Mouse (Mus musculus): ENCODE data around the gene Uvrag. TPM values are rescaled to one million over a fixed set of nuclear protein-coding genes. Genes with fewer than 3 reads are reported as not detected.

Gene Uvrag
- total RNA-seq, 2 experiments from 2014 or later = 42.4 to 43.1 TPM

DNA sequence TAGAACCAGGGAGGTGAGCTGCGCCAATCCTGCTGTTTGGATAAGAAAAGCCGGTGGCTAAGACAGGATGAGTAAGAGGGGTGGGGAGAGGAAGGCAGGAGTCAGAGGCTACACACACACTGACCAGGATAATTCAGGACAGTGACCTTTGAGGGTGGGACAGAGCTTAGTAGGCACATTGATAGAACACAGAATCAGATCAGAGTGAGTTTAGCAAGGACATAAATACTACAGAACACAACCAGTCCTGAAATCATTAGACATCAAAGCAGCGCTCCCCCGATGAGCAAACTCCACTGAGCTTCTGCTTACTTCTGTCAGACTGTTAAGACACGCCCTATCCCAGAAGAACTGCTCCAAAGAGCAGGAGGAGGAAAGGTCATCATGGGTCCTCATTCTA lies 237.1 kb downstream of the Uvrag start:
- no peak for ATAC-seq (ENCODE audit: poor library complexity, severe bottlenecking)

DNA sequence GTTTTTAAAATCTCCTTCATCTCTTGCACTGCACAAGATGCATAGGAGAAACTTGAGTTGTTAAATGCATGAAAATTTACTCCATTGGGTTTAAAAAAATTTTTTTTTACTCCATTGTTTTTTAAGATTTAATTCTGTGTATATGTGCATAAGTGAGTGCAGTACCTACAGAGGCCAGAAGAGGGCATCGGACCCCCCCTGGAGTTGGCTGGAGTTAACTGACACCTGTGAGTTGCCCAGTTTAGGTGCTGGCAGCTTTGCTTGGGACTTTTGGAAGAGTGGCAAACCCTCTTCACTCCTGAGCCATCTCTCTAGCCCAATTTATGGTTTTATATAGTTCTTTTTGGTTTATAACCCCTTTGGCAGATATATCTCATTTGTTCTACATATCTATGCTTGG lies 239.8 kb downstream of the Uvrag start:
- ATAC-seq (ENCODE audit: poor library complexity, severe bottlenecking) = no peak

DNA sequence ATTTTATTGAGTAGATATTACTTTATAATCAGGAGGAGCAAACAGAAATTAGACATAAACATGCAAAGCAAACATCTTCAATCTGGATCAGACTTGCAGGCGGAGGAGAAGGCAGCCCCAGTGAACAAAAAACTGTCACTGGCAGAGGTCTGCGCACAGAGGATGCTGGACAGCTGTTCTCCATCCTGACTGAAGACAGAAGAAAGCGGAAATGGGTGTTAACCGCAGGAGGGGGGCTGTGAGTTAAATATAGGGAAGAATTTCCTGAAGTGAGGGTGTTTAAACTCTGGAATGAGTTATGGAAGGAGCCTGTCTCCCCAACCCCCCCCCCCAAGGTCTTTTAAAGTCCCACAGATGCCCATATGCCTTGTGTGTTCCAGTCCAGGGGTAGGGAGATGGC lies 241.1 kb downstream of the Uvrag start:
- ATAC-seq (ENCODE audit: poor library complexity, severe bottlenecking) = no peak

DNA sequence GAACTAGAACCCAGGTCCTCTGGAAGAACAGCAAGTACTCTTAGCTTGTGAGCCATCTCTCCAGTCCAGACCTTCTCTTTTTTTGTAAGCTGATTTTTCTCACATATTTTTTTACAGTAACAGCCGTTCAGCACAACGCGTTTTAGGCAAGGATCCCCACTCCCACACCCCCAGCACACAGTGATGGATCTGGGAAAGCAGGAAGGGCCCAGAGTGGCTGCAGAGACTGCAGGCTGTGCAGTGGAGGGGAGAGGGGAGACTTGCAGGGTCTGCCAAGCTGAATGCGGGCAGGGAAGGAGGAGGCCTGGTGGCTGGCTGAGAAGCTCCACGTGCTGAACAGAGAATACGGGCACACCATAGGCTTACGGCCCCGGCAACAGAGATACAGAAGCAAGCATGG lies 243.6 kb downstream of the Uvrag start:
- no peak for ATAC-seq (ENCODE audit: poor library complexity, severe bottlenecking)

DNA sequence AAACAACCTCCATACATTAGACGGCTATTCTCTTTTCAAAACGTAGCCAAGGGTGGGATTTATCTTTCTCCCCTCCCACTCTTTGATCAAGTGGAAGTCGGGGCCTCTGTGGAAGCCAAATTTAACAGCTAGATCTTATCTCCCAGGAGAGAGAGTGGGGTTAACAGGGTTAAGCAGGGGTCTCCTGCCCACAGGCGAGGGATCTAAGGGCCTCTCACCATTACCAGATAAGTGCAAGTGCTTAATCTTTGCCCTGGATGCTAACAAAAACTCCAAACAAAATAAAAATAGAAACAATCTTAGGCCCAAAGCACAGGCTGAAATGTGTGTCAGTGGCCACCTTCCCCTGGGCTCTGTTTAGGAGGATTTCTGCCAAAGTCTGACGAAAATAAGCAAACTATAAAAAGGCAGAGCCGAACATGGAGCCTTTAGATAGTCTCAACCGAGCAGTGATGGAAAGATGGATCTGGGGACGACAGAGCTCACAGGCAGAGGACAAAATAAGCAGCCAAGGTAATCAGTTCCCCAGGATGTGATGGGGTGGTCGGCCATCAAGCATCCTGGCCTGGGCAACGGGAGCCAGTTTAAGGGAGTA lies 245.3 kb downstream of the Uvrag start:
- no peak for ATAC-seq (ENCODE audit: poor library complexity, severe bottlenecking)

DNA sequence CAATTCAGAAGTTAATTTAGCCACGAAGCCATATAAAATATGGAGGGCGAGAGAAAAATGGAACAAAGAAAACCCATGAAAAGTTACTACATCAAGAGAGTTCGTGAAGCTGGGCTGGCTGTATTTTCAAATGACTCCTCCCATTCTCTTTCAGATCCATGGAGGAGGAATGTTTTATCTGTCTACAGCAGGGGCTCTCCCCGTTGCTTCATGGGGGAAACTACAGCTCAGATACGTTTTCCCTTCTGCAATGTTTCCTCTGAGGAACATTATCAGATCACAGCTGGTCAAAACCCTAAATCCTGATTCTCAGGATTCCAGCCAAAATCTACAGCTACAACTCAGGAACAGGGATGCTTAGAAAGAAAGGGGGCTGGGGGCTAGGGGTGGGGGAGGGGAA lies 246.2 kb downstream of the Uvrag start:
- ATAC-seq (ENCODE audit: poor library complexity, severe bottlenecking) = no peak

DNA sequence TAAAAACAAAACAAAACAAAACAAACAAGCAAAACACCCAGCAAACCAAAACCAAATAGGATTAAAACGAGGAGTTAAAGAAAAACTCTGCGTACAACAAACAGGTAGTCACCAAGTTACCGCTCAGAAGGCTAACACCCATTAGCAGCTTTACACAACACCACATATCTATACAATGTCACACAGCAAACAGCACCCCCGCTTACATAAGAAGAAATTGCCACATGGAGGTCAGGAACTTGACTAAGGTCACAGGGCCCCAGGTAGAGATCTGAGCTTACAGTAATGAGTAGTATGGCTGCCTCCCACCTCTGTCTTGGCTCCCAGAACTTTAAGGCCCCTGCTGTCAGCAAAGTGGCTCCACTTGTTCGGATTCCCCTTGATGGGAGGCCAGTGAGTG lies 246.6 kb downstream of the Uvrag start:
- peak; percentile 44; the same call in 1 of the 2 replicates for ATAC-seq (ENCODE audit: poor library complexity, severe bottlenecking)

DNA sequence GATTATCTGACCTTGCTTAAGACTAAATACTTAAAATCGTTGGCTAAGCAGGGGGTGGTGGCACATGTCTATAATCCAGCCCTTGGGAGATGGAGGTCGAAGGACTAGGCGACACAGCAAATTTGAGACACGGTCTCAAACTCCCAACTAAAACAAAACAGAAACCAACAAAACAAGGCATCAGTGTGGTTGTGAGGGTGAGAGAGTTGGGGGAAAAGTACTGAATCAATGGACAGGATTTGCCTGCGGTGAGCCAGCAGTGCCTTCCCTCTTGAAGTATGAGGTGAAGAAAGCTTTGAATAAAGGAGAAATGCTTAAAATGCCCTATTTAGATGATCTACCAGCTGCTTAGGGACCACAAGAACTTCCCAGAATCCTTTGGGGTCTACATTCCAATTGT lies 247.8 kb downstream of the Uvrag start:
- no peak for ATAC-seq (ENCODE audit: poor library complexity, severe bottlenecking)

DNA sequence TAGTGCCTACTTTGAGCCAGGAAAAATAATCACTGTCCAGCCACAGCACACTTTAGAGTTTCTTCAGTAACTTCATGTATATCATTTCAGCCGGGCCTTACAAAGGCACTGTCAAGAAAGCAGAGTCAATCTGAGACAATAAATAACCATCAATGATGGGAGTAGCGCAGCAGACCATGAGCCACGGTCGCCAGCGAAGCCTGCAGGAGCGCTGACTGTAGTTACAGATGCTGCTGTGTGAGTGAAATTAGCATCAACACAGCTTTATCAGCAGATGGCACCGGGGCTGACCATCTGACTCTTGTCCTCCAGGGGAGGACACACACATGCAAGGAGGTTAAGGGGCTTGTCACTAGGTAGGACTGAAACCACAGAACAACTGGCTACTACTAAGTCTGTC lies 251.7 kb downstream of the Uvrag start:
- ATAC-seq (ENCODE audit: poor library complexity, severe bottlenecking) = no peak

DNA sequence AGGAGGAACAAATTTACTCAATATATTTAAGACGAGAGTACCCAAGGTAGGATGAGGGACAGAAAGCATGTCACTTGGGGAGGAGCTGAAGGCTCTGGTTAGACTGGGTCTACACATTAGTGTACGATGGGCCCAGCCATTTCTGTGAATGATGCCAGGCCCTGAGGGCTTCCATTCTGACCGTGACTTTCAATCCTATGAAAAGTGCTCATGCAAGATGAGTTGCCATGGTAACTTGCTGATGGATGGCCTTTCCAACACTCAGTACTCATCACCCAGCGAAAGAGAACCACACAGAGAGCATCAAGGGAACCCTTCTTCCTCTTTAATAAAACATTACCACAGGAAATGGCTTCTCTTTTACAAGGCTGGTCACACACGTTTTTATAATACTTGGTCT lies 252.1 kb downstream of the Uvrag start:
- ATAC-seq (ENCODE audit: poor library complexity, severe bottlenecking) = no peak

DNA sequence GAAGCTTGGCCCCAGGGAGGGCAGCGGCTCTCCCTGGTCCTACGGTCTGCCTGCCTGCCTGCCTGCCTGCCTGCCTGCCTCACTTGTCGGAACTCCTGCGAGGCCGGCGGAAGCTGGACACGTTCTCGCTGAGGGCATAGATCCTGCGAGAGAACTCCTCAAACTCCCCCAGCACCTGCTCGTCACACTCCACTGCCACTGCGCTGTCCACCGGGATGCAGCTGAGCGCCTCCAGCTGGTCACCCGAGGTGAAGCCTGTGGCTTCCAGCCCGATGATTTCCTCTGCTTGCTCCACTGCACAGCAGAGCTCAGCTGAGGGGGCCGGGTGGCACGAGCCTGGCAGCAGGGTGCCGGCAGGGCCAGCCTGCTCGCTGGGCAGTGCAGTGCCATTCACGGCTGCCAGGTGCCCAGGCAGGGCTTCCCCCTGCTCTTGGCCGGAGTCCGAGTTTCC lies 253.1 kb downstream of the Uvrag start:
- ATAC-seq (ENCODE audit: poor library complexity, severe bottlenecking) = no peak

DNA sequence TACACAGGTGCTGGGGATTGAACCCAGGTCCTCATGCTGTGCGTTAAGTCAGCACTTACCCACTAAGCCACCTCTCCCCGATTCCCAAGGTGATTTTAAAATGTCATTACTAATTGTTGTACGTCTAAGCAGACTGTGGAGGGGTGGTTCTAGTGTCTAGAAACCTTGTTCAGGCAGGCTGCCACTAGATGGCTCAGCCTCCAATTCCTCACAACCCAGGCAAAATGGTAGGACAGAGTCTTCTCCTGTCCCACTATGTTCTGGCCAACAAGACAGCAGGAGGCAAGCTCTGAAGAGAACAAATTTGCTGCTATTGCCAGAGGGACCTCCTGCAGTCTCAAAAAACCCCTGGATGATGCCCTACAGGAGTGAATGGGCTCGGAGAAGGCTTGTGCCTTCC lies 259.1 kb downstream of the Uvrag start:
- ATAC-seq (ENCODE audit: poor library complexity, severe bottlenecking) = no peak

DNA sequence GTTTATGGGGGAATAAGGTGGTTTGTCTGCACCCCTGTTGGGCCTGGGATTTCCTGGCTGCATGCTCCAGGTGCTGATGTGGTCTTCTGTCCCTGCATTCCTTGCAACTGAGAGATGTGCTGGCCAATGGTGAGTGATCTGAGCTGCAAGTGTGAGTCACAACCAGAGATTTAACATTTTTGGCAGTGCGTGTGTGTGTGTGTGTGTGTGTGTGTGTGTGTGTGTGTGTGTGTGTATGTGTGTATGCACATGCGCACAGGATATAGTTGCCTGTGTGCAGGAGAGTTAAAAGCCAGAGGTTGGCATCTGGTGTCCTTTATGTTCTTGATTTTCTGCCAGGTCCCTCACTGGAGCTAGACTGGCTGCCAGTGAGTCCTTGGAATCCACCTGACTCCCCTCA lies 261.8 kb downstream of the Uvrag start:
- ATAC-seq (ENCODE audit: poor library complexity, severe bottlenecking) = no peak

DNA sequence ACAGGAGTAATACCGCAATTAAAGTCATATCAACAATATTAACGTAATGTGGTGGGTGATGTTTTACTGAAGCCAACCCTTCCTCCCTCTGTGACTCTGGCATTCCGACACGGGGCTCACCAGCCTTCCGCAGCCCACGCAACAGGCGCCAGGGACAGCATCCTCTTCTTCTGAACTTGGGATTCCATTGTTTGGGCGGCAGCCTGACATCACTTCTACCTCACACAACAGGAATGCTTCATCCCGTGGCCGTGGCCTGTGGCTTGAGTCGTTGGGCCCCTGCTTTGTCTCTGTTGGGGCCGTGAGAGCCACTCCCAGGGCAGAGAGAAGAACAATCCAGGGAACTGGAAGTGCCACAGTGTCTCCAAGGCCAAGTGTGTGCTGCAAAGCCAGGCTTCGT lies 264.8 kb downstream of the Uvrag start:
- ATAC-seq (ENCODE audit: poor library complexity, severe bottlenecking) = no peak

DNA sequence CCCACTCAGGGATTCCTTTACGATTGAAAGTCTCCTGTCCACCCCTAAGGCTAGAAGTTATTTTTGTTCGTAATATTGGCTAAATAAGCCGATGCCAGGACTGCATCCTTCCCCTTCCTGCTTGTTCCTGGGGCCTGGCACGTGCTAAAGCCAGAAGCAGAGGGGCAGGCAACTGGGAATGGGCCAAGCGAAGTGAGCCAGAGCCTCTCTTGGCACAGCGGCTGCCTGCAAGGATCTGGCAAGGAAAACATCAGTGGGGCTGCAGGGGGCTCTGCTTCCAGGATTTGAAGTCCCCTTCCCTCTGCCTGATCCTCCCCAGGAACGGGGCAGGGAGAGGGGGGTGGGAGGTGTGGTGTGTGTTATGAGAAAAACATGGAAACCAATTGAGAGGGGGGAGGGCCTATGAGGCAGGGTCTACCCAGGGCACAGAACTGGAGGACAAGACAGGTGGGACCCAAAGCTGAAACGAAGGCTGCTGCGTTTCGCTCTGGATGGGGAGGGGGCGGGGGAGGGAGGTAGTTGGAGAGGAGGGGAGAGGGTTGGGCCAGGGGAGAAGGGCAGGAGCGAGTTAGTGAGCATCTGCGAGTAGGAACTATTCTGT lies 265.5 kb downstream of the Uvrag start:
- no peak for ATAC-seq (ENCODE audit: poor library complexity, severe bottlenecking)

DNA sequence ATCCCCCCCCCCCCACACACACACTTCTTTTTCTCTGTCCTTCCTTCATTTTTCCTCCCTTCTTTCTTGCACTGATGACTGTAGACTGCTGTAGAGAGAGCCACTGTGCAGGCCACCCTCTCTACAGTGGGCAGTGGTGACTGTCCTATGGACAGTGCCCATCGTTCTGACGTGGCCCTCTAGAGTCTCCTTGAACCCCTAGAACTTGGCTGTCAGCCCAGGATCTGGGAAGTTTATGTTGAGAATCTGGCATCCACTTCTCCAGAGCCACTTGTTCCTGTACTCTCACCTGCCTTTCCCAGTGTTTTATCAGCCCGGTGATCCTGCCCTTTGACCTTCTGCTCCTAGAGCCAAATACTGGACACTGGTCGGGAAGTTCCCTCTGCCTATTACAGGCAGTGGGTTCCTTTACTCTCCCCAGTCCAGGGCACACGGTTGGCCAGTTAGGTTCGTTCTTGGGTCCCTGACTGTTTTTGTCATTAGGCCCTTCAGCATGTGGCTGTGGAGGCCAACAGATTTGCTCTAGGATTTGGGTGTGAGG lies 266.5 kb downstream of the Uvrag start:
- no peak for ATAC-seq (ENCODE audit: poor library complexity, severe bottlenecking)

DNA sequence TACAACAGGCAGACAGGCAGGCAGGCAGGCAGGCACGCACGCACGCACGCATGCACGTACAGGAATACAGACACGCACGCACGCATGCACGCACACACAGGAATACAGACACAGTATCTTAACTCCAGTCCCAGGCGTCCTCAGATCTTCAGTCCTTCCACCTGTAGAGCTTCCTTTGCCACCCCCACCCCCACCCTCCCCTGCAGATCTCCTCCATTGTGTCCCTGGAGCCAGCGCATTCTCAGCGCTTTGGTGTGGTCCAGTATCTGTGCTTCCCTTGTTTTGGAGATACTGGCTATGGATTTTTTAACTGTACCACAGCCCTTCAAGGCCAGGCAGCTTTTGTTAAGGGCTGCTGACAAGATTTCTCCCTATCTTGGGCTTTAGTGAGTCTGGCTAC lies 267.6 kb downstream of the Uvrag start:
- no peak for ATAC-seq (ENCODE audit: poor library complexity, severe bottlenecking)

DNA sequence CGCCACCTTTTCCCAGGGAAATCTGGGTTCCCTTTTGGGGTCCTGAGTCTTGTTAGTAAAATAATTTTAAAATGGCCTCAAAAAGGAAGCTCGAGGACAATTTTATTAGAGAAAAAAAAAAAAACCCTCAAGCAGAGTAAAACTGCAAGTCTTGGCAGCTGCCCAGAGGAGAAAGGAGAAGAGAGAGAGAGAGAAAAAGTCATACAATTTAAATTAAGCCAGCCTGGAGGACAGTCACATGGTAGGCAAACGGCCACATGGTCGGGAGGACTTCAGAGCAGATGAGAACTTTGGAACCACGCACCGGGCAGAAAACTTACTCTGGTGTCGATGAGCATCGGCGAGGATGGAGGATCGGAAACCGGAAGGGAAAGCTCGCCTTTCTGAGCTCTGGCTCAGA lies 269.1 kb downstream of the Uvrag start:
- no peak for ATAC-seq (ENCODE audit: poor library complexity, severe bottlenecking)

DNA sequence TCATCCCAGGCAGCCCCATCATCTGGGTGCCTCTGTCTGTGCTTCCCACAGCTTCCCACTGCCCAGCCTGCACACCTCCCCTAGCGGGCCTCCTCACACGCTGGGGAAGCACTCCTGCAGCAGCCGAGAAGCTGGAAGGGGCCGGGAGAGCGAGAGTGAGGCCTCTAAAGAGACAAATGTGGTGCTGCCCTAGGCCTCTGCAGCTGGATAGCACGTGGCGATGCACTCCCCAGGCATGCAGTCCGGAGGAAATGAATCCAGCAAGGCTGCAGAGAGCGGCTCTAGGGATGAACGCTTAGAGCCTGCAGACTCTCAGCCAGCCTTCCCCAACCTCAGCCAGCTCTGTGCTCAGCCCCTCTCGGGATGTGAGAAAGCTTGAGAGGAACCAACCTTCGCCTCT lies 270.1 kb downstream of the Uvrag start:
- ATAC-seq (ENCODE audit: poor library complexity, severe bottlenecking) = no peak

DNA sequence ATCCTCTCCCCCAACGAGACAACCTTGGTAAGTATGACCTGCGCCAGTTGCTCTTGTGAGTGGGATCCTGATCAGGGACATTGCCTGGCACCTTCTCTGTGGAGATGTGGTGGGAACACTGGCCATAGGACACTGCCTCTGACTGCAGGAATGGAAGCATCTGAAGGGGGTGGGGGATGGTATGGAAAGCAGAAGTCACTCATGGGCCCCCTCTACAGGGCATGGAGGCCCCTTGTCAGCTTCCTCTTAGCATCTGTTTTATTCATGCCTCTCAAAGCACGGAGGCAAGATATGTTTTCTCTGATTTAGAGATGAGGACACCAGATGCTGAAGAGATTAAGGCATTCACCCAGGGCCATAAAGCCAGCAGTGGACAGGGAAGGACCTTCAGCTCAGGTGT lies 271.9 kb downstream of the Uvrag start:
- ATAC-seq (ENCODE audit: poor library complexity, severe bottlenecking) = peak; percentile 82

DNA sequence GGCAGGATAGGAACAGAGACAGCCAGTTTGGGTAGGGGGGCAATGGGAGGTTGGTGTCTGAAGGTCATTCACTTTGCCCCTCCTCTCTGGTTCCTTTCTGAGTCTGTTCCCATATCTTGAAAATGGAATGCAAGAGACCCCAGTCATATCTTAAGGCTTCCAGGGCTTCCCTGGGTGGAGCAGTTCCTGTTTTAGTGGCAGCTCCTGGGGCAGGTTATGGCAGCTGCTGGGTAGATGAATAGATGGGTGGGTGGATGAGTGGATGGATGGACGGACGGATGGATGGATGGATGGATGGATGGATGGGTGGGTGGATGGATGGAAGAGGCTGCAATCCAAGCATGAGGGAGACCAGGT lies 273.2 kb downstream of the Uvrag start:
- ATAC-seq (ENCODE audit: poor library complexity, severe bottlenecking) = no peak

DNA sequence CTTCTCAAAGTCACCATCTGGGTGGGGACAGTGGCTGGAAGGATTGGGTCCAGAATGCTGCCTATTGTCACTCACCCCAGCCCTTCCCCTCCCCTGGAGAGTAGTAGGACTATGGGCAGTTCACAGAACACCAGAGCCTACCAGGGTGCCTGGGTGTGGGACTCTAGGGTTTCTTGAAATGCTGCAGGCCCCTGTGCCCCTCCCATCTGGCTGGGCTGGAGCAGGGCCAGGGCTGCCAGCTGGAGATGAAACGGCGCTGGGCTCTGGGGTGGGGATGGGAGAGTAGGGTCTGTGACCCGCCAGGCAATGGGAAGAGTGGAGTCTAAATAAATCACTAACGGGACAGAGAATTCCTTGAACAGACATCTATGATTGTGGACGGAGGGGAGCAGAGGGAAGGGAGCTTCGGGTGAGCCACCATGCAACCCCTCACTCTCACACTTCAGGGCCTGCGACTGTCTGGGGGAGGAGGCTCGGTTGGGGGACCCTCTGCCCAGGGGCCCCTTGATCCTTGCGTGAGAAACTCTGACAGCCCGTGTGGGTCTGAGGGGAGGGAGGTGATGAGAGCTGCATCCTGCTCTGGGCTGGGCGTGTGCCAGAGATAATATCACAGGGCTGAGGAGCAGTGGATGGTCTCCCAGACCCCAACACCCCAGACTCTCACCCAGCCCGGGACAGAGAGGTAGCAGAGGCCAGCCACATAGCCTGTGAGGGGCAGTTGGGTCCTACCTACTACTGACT lies 273.7 kb downstream of the Uvrag start:
- no peak for ATAC-seq (ENCODE audit: poor library complexity, severe bottlenecking)
